Mouse (Mus musculus) limb, embryonic 11.5 days (tissue): ENCODE measurements around the gene Ncoa3. TPM values are rescaled to one million over a fixed set of nuclear protein-coding genes. Genes with fewer than 3 reads are reported as not detected.
A peak's percentile ranks its signal among the peaks of the same experiment; 100 is the strongest.

ENCODE experiments used
- ATAC-seq: fragments of 200-750 bp; cut with Nextera tagmentation; 2 replicates; pipeline ENCODE4 v1.8.0; 2017; ENCODE audit warnings: low read depth; ENCODE audit not compliant: insufficient number of reproducible peaks, low FRiP score, low TSS enrichment
- DNase-seq: peaks from one replicate; pipeline ENCODE4 v3.0.0-alpha.2; 2015; ENCODE audit warnings: low spot score
- H3K27ac ChIP-seq: fragments of 300-500 bp; sonication (generic); replicated peaks from 2 replicates; pipeline ENCODE4 v1.5.1; 2014; ENCODE audit warnings: low read depth, mild to moderate bottlenecking, low read length
- H3K27me3 ChIP-seq: fragments of 300-500 bp; sonication (generic); 2 replicates; pipeline ENCODE4 v1.6.1; 2014; ENCODE audit warnings: mild to moderate bottlenecking, low read length, mixed read lengths; ENCODE audit not compliant: control insufficient read depth, insufficient read depth
- H3K36me3 ChIP-seq: fragments of 300-500 bp; sonication (generic); 2 replicates; pipeline ENCODE4 v1.6.1; 2014; ENCODE audit warnings: mild to moderate bottlenecking, low read length, moderate library complexity, mixed read lengths; ENCODE audit not compliant: control insufficient read depth, insufficient read depth
- H3K4me1 ChIP-seq: fragments of 300-500 bp; sonication (generic); 2 replicates; pipeline ENCODE4 v1.6.1; 2014; ENCODE audit warnings: low read length, mixed read lengths; ENCODE audit not compliant: control insufficient read depth, insufficient read depth
- H3K4me2 ChIP-seq: fragments of 300-500 bp; sonication (generic); 2 replicates; pipeline ENCODE4 v1.6.1; 2014; ENCODE audit warnings: low read depth, mild to moderate bottlenecking, moderate library complexity; ENCODE audit not compliant: severe bottlenecking
- H3K4me3 ChIP-seq: fragments of 300-500 bp; sonication (generic); 2 replicates; pipeline ENCODE4 v1.5.1; 2014; ENCODE audit warnings: low read depth, low read length
- H3K9ac ChIP-seq: fragments of 300-500 bp; sonication (generic); 2 replicates; pipeline ENCODE4 v1.6.1; 2014; ENCODE audit warnings: mild to moderate bottlenecking, low read length
- H3K9me3 ChIP-seq: fragments of 300-500 bp; sonication (generic); 2 replicates; pipeline ENCODE4 v1.6.1; 2016; ENCODE audit warnings: low read length; ENCODE audit not compliant: control insufficient read depth
- WGBS: fragments of 180-500 bp; shearing (Covaris S2); extraction: QIAGEN DNeasy Blood & Tissue Kit; methylation state at CpG from one replicate; pipeline ENCODE4 v1.1.7; 2014; 5-methylcytosine and 5-hydroxymethylcytosine counted together
- polyA plus RNA-seq: library from polyadenylated mRNA; unstranded; fragments of >200 nt; fragmentation: Nextera tagmentation; extraction: Ambion mirVana; gene quantifications from 2 replicates; pipeline ENCODE4 v1.2.1, GENCODE M21; 2014

The Ncoa3 gene
- polyA plus RNA-seq, 1 experiment from 2014 or later, result 18.5 TPM

DNA sequence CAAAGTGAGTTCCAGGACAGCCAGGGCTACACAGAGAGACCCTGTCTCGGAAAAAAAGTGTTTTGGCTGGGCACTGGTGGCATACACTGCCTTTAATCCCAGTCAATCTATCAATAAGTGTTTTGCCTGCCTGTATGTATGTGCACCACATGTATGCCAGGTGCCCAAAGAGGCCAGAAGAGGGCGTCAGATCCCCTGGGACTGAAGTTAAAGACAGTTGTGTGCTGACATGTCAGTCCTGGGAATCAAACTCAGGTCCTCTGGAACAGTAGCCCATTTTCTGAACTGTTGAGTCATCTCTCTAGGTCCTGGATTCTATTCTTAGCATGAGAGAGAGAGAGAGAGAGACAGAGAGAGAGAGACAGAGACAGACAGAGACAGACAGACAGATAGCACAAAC lies 25.4 kb upstream of the Ncoa3 start:
- 0 out of 2 replicates have a peak, but pooled peaks cover 6% of the 10 kb centered on the region for H3K4me1 ChIP-seq
- H3K9me3 ChIP-seq, result no peaks in the 10 kb centered on the region
- ATAC-seq (no peak), DNase-seq (no peak)
- no peak overlapping the region for H3K27ac ChIP-seq
- H3K36me3 ChIP-seq, result no peaks in the 10 kb centered on the region
- 90% methylated on average over 2 of the region's 2 CpGs for WGBS
- H3K9ac ChIP-seq, result no peak overlapping the region
- H3K4me3 ChIP-seq, result no peak overlapping the region
- H3K27me3 ChIP-seq, result no peaks in the 10 kb centered on the region
- H3K4me2 ChIP-seq, result no peak overlapping the region

DNA sequence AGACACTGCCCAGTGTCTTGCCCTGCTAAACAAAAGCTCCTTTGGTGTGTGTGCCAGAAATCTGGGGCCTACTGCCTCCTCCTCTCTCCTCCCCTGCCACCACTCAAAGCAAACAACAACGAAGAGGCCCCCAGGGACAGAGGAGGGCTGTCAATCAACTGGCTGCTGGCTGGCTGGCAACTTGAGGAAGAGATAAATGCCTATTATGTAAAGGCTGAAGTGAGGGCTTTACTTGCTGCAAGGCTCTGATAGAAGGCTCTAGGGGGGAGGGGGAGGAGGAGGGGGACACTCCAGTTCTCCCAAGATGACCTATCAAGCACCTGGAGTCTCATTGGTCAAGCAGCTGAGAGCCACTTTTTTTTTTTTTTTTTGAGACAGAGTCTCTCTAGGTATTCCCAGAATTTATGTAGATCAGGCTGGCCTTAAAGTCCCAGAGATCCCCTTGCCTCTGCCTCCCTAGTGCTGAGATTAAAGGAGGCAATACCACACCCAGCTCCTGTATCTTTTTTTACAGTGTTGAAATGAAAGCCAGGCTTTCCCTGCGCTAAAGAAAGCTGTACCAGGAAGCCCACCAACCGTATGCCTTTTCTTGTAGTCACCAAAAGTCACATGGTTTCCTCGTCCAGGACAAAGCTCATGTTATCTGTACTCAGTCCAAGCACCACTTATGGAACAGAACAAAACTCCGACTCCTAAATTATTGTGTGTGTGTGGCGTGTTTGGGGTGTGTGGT lies 24.4 kb upstream of the Ncoa3 start:
- Histone ChIP-seq H3K4me1 (0 out of 2 replicates have a peak, but pooled peaks cover 6% of the 10 kb centered on the region), H3K4me3 (no peak overlapping the region), H3K9me3 (no peaks in the 10 kb centered on the region), H3K36me3 (no peaks in the 10 kb centered on the region), H3K4me2 (no peak overlapping the region), H3K27ac (no peak overlapping the region), H3K9ac (no peak overlapping the region), H3K27me3 (no peaks in the 10 kb centered on the region)
- no peak for ATAC-seq
- DNase-seq, result peak; percentile 35
- 68% methylated on average over 6 of the region's 6 CpGs for WGBS

DNA sequence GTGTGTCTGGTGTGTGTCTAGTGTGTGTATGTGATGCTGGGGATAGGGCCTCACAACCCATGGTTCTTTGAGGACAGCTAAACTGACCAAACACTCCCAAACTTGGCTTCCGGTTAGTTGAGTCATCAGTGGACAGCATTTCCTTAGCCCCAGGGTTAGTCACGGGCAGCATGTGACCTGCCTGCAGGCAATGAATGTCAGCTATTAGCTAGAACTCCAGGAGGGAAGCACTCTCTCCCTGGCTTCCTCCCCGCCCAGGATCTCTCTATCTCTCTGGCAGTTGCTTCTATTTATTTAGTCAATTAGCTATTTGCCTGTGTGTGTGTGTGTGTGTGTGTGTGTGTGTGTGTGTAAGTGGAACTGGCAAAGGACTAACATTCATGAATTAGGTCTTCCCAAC lies 23.6 kb upstream of the Ncoa3 start:
- H3K36me3 ChIP-seq, result no peaks in the 10 kb centered on the region
- H3K27ac ChIP-seq, result no peak overlapping the region
- H3K4me1 ChIP-seq, result 0 out of 2 replicates have a peak, but pooled peaks cover 6% of the 10 kb centered on the region
- no peak overlapping the region for H3K4me2 ChIP-seq
- H3K9ac ChIP-seq, result no peak overlapping the region
- WGBS, result 41% methylated on average over 3 of the region's 3 CpGs
- no peak overlapping the region for H3K4me3 ChIP-seq
- no peaks in the 10 kb centered on the region for H3K9me3 ChIP-seq
- DNase-seq, result no peak
- no peak for ATAC-seq
- H3K27me3 ChIP-seq, result no peaks in the 10 kb centered on the region

DNA sequence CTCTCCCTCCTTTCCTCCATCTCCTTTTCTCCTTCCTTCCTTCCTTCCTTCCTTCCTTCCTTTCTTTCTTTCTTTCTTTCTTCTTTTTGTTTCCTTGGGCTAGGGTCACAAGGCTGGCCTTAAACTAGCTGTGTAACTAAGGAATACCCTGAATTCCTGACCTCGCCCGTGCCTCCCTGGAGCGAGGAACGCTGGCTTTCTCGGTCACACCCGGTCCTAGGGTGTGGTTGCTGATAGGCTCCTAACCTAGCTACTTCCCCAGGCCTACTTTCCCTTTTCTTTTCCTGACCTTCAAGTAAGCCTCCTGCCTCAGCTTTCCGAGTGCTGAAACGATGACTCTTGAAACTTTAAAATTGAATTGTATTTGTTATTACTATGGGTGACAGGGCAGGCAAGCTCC lies 23.0 kb upstream of the Ncoa3 start:
- Histone ChIP-seq H3K9me3 (no peaks in the 10 kb centered on the region), H3K27me3 (no peaks in the 10 kb centered on the region), H3K36me3 (no peaks in the 10 kb centered on the region), H3K4me3 (no peak overlapping the region), H3K27ac (no peak overlapping the region), H3K4me1 (0 out of 2 replicates have a peak, but pooled peaks cover 6% of the 10 kb centered on the region), H3K4me2 (no peak overlapping the region), H3K9ac (no peak overlapping the region)
- no peak for DNase-seq
- ATAC-seq, result no peak
- 49% methylated on average over 8 of the region's 8 CpGs for WGBS

- no peak overlapping the region for H3K4me3 ChIP-seq
- no peaks in the 10 kb centered on the region for H3K9me3 ChIP-seq
- H3K4me1 ChIP-seq, result 0 out of 2 replicates have a peak, but pooled peaks cover 6% of the 10 kb centered on the region
- H3K4me2 ChIP-seq, result no peak overlapping the region
- H3K27ac ChIP-seq, result no peak overlapping the region
- no peaks in the 10 kb centered on the region for H3K36me3 ChIP-seq
- no peak for DNase-seq
- no peak for ATAC-seq
- 78% methylated on average over 13 of the region's 13 CpGs for WGBS
- H3K27me3 ChIP-seq, result no peaks in the 10 kb centered on the region
- no peak overlapping the region for H3K9ac ChIP-seq
These were observed 22.5 kb upstream of the Ncoa3 start for GRCm38 (mm10) chr2:165969961-165970360.

DNA sequence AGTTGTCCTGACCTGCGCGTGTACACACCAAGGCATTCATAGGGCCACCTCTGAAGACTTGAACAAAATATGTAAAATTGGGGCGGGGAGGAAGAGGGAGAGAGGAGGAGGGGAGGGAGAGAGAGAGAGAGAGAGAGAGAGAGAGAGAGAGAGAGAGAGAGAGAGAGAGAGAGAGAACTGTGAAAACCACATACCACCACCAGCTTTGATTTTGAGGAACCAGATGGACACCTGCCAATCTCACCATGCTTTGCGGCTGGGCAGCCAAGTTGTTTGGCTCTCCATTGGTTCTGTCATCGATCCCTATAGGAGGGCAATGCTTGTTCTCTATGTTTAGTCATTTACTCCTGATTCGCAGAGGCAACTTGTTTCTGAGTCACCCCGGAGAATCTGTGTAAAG lies 21.7 kb upstream of the Ncoa3 start:
- no peak overlapping the region for H3K4me2 ChIP-seq
- no peak overlapping the region for H3K4me3 ChIP-seq
- H3K27ac ChIP-seq, result no peak overlapping the region
- no peak overlapping the region for H3K9ac ChIP-seq
- H3K36me3 ChIP-seq, result no peaks in the 10 kb centered on the region
- 0 out of 2 replicates have a peak, but pooled peaks cover 6% of the 10 kb centered on the region for H3K4me1 ChIP-seq
- 91% methylated on average over 7 of the region's 7 CpGs for WGBS
- DNase-seq (no peak), ATAC-seq (no peak)
- H3K27me3 ChIP-seq, result no peaks in the 10 kb centered on the region
- no peaks in the 10 kb centered on the region for H3K9me3 ChIP-seq

DNA sequence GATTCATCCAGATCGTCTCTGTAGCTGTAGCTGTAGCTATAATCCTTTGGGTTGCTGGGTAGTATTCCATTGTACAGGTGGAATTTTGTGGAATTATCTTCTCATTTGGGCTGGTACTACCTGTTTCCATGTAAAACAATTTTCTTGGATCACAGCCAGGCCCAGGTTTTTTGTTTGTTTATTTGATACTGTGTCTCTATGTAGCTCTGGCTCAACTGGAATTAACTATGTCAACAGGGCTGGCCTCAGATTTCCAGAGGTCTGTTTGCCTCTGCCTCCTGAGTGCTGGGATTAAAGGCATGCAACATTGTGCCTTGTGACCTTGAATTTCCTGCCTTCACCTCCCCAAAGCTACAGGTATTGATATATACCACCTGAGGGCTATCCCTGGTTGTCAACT lies 18.1 kb upstream of the Ncoa3 start:
- DNase-seq, result no peak
- no peaks in the 10 kb centered on the region for H3K9me3 ChIP-seq
- H3K4me3 ChIP-seq, result no peak overlapping the region
- no peak overlapping the region for H3K27ac ChIP-seq
- no peaks in the 10 kb centered on the region for H3K36me3 ChIP-seq
- no peak overlapping the region for H3K4me2 ChIP-seq
- H3K27me3 ChIP-seq, result no peaks in the 10 kb centered on the region
- no peak for ATAC-seq
- no peak overlapping the region for H3K9ac ChIP-seq
- WGBS, result 100% methylated on average over 1 of the region's 1 CpGs
- no peaks in the 10 kb centered on the region for H3K4me1 ChIP-seq

- WGBS, result 74% methylated on average over 3 of the region's 3 CpGs
- no peak overlapping the region for H3K4me3 ChIP-seq
These were observed 16.2 kb upstream of the Ncoa3 start for GRCm38 (mm10) chr2:165976186-165976585.

GRCm38 (mm10) chr2:165976874-165977273 lies 15.6 kb upstream of the Ncoa3 start:
- H3K4me3 ChIP-seq, result no peak overlapping the region
- no peaks in the 10 kb centered on the region for H3K36me3 ChIP-seq
- no peaks in the 10 kb centered on the region for H3K27me3 ChIP-seq
- WGBS, result 75% methylated on average over 5 of the region's 5 CpGs
- no peak overlapping the region for H3K4me2 ChIP-seq
- no peak overlapping the region for H3K9ac ChIP-seq
- H3K27ac ChIP-seq, result no peak overlapping the region
- H3K4me1 ChIP-seq, result no peaks in the 10 kb centered on the region
- no peaks in the 10 kb centered on the region for H3K9me3 ChIP-seq
- no peak for DNase-seq
- no peak for ATAC-seq

More at GRCm38 (mm10) chr2:165976186-165976585, 16.2 kb upstream of the Ncoa3 start:
- Histone ChIP-seq H3K4me1 (no peaks in the 10 kb centered on the region), H3K27me3 (no peaks in the 10 kb centered on the region), H3K9me3 (no peaks in the 10 kb centered on the region), H3K9ac (no peak overlapping the region), H3K27ac (no peak overlapping the region), H3K4me2 (no peak overlapping the region), H3K36me3 (no peaks in the 10 kb centered on the region)
- DNase-seq (no peak), ATAC-seq (no peak)
